Mouse (Mus musculus): Measurements from ENCODE around the gene Thsd7a.

DNA sequence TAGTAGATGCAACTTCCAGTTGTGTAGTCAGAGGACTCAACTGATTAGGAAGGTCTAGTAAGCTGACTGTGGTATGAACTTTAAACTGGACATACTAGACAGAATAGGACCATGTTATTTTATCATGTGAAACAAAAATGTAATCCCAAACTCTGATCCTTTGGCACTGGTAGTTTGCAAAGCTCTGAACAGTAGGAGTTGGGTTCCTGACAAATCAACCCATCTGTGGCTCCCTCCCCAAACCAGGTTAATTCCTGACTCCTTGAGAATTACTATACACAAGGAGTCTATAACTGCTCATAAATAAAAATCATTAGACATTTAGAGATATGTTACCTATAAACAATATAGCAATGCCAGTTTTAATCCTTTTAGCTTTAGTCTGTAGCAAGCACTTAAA is 231.5 kb downstream of the Thsd7a start:
- no peak for TF ChIP-seq CTCF (IDR thresholded peaks at IDR 0.05; ENCODE audit: low read depth)
- no peak for TF ChIP-seq EP300 (IDR thresholded peaks at IDR 0.05; ENCODE audit: low read depth)
